Comparison of ENCODE assay signal across 8 mouse cellular contexts in genomic region chr2:119971316-119971715, GRCm38 (mm10). TPM values are rescaled to one million over a fixed set of nuclear protein-coding genes. Genes with fewer than 3 reads are reported as not detected.
A peak's percentile ranks its signal among the peaks of the same experiment; 100 is the strongest.
DNase-seq lines count a peak whose midpoint lies in the region; ATAC-seq and TF ChIP-seq lines count a peak whose summit lies in the region.

No protein-coding gene starts in this region.

- no peak for DNase-seq in kidney, postnatal 10 days
- DNase-seq in NIH3T3 (ENCODE audit: low read depth): peak; percentile 57
- no peak for DNase-seq in ovary, postnatal 36 days (ENCODE audit: low spot score)
- DNase-seq in layer of hippocampus, postnatal 14 days (ENCODE audit: low spot score in 2 of 2): no peak
- DNase-seq in layer of hippocampus, adult 9-10 months (ENCODE audit: low spot score): no peak

- H3K27me3 ChIP-seq in kidney, embryonic 15.5 days: no peaks in the 10 kb centered on the region
- no peaks in the 10 kb centered on the region for H3K27me3 ChIP-seq in midbrain, embryonic 15.5 days (replicated peaks)

- no peaks in the 10 kb centered on the region for H3K9me3 ChIP-seq in kidney, embryonic 15.5 days (replicated peaks)
- no peaks in the 10 kb centered on the region for H3K9me3 ChIP-seq in midbrain, embryonic 15.5 days

- no peak for TF ChIP-seq POLR2A in embryonic fibroblast, embryonic 13.5 days (IDR thresholded peaks at IDR 0.05; ENCODE audit: low read depth, low read length)

- H3K27ac ChIP-seq in kidney, embryonic 15.5 days: peak overlapping the region; percentile 67
- H3K27ac ChIP-seq in embryonic fibroblast, embryonic 13.5 days (ENCODE audit: insufficient read depth, low read length): peak overlapping the region; percentile 64
- 0 out of 2 replicates have a peak overlapping the region, but pooled peaks have one; percentile 25 for H3K27ac ChIP-seq in midbrain, embryonic 15.5 days

- H3K36me3 ChIP-seq in kidney, embryonic 15.5 days: peaks cover 10% of the 10 kb centered on the region; the same call in 1 of the 2 replicates
- no peaks in the 10 kb centered on the region for H3K36me3 ChIP-seq in midbrain, embryonic 15.5 days (replicated peaks)

- WGBS in kidney, embryonic 15.5 days: 81% methylated on average over 3 of the region's 3 CpGs
- WGBS in midbrain, embryonic 15.5 days: 75% methylated on average over 3 of the region's 3 CpGs

- H3K9ac ChIP-seq in kidney, embryonic 15.5 days: no peak overlapping the region
- no peak overlapping the region for H3K9ac ChIP-seq in midbrain, embryonic 15.5 days

- H3K4me3 ChIP-seq in kidney, embryonic 15.5 days (replicated peaks): no peak overlapping the region; the same call in 1 of the 2 replicates
- H3K4me3 ChIP-seq in embryonic fibroblast, embryonic 13.5 days (ENCODE audit: insufficient read depth, low read length): no peak overlapping the region
- peak overlapping the region; percentile 78; the same call in 1 of the 2 replicates for H3K4me3 ChIP-seq in midbrain, embryonic 15.5 days

- TF ChIP-seq CTCF in embryonic fibroblast, embryonic 13.5 days (IDR thresholded peaks at IDR 0.05; ENCODE audit: borderline replicate concordance, insufficient read depth, low read length): no peak

- ATAC-seq in kidney, embryonic 15.5 days (replicated peaks; ENCODE audit: low FRiP score): no peak
- no peak for ATAC-seq in midbrain, embryonic 15.5 days (replicated peaks)

- peaks cover 20% of the 10 kb centered on the region for H3K4me1 ChIP-seq in kidney, embryonic 15.5 days
- peaks cover 6% of the 10 kb centered on the region for H3K4me1 ChIP-seq in embryonic fibroblast, embryonic 13.5 days (ENCODE audit: control insufficient read depth, insufficient read depth, low read length)
- H3K4me1 ChIP-seq in midbrain, embryonic 15.5 days: peaks cover 27% of the 10 kb centered on the region

- peak overlapping the region; percentile 63 for H3K4me2 ChIP-seq in kidney, embryonic 15.5 days
- H3K4me2 ChIP-seq in midbrain, embryonic 15.5 days: peak overlapping the region; percentile 69; the same call in 1 of the 2 replicates

RNA-seq across cellular contexts. Expression of gene Mapkbp1, which starts 1.2 kb away (rescaled TPM):
- 3.3 and 4.0 TPM in 2 replicates for polyA plus RNA-seq in kidney, embryonic 15.5 days (2015; fragmentation: Nextera tagmentation; extraction: Ambion mirVana)
- polyA plus RNA-seq in embryonic fibroblast, embryonic 13.5 days (2011; ENCODE audit: insufficient read length, low read depth, missing spikeins): 14.6 and 16.2 TPM in 2 replicates
- 9.7 and 9.9 TPM in 2 replicates for polyA plus RNA-seq in midbrain, embryonic 15.5 days (2015; fragmentation: Nextera tagmentation; extraction: Ambion mirVana)
- 10 to 100 TPM; 55.3 to 57.7 TPM for total RNA-seq in layer of hippocampus, postnatal 14 days (2021)

RNA-seq across cellular contexts. Expression of gene Jmjd7, which starts 56.0 kb away (rescaled TPM):
- polyA plus RNA-seq in kidney, embryonic 15.5 days (2015; fragmentation: Nextera tagmentation; extraction: Ambion mirVana): 19.4 and 21.9 TPM in 2 replicates
- 4.4 and 6.3 TPM in 2 replicates for polyA plus RNA-seq in embryonic fibroblast, embryonic 13.5 days (2011; ENCODE audit: insufficient read length, low read depth, missing spikeins)
- polyA plus RNA-seq in midbrain, embryonic 15.5 days (2015; fragmentation: Nextera tagmentation; extraction: Ambion mirVana): 21.9 and 22.6 TPM in 2 replicates
- total RNA-seq in layer of hippocampus, postnatal 14 days (2021): 1 to 10 TPM; 5.3 to 6.3 TPM

RNA-seq across cellular contexts. Expression of gene Gm28042, which starts 56.0 kb away (rescaled TPM):
- polyA plus RNA-seq in kidney, embryonic 15.5 days (2015; fragmentation: Nextera tagmentation; extraction: Ambion mirVana): 2.9 and 3.3 TPM in 2 replicates
- polyA plus RNA-seq in embryonic fibroblast, embryonic 13.5 days (2011; ENCODE audit: insufficient read length, low read depth, missing spikeins): 0.53 and 3.4 TPM in 2 replicates
- 6.0 and 7.2 TPM in 2 replicates for polyA plus RNA-seq in midbrain, embryonic 15.5 days (2015; fragmentation: Nextera tagmentation; extraction: Ambion mirVana)
- total RNA-seq in layer of hippocampus, postnatal 14 days (2021): 1 to 10 TPM; 1.1 to 1.8 TPM
